Mouse (Mus musculus) limb, embryonic 14.5 days (tissue): ENCODE measurements at regions not wholly inside any gene's neighbourhood (a gene's known extent, or its start where the extent isn't known, plus 50 kb on each side); places are given as distances from the start of the nearest gene placed in this dataset.
A peak's percentile ranks its signal among the peaks of the same experiment; 100 is the strongest.

Experiments used
- ATAC-seq: fragments of 200-750 bp; cut with Nextera tagmentation; 2 replicates; pipeline ENCODE4 v1.8.0; 2017; ENCODE audit warnings: low read depth, moderate number of reproducible peaks, moderate TSS enrichment; ENCODE audit not compliant: low FRiP score
- DNase-seq: peaks from one replicate; pipeline ENCODE4 v3.0.0-alpha.2; 2015; ENCODE audit warnings: low spot score
- H3K27ac ChIP-seq: fragments of 300-500 bp; sonication (generic); replicated peaks from 2 replicates; pipeline ENCODE4 v1.5.1; 2014; ENCODE audit warnings: low read depth, mild to moderate bottlenecking, low read length, moderate library complexity, mixed read lengths
- H3K27me3 ChIP-seq: fragments of 300-500 bp; sonication (generic); 2 replicates; pipeline ENCODE4 v1.6.1; 2014; ENCODE audit warnings: low read length, mixed read lengths; ENCODE audit not compliant: control insufficient read depth, insufficient read depth
- H3K36me3 ChIP-seq: fragments of 300-500 bp; sonication (generic); 2 replicates; pipeline ENCODE4 v1.6.1; 2014; ENCODE audit warnings: mild to moderate bottlenecking, low read length, moderate library complexity, mixed read lengths; ENCODE audit not compliant: control insufficient read depth, insufficient read depth
- H3K4me1 ChIP-seq: fragments of 300-500 bp; sonication (generic); 2 replicates; pipeline ENCODE4 v1.6.1; 2014; ENCODE audit warnings: antibody characterized with exemption, low read length, mixed read lengths; ENCODE audit not compliant: control insufficient read depth, insufficient read depth
- H3K4me2 ChIP-seq: fragments of 300-500 bp; sonication (generic); replicated peaks from 2 replicates; pipeline ENCODE4 v1.6.1; 2014; ENCODE audit warnings: low read depth, mild to moderate bottlenecking, low read length, moderate library complexity; ENCODE audit not compliant: severe bottlenecking
- H3K4me3 ChIP-seq: fragments of 300-500 bp; sonication (generic); replicated peaks from 2 replicates; pipeline ENCODE4 v1.5.1; 2014; ENCODE audit warnings: low read length
- H3K9ac ChIP-seq: fragments of 300-500 bp; sonication (generic); 2 replicates; pipeline ENCODE4 v1.6.1; 2014; ENCODE audit warnings: mild to moderate bottlenecking, low read depth, low read length, moderate library complexity; ENCODE audit not compliant: severe bottlenecking
- H3K9me3 ChIP-seq: fragments of 300-500 bp; sonication (generic); 2 replicates; pipeline ENCODE4 v1.6.1; 2016; ENCODE audit warnings: low read length; ENCODE audit not compliant: control insufficient read depth
- POLR2A ChIP-seq: fragments of 200-500 bp; IDR thresholded peaks from 2 replicates; pipeline ENCODE4 v1.8.0; 2012; ENCODE audit warnings: inconsistent platforms, mild to moderate bottlenecking, moderate library complexity, borderline replicate concordance; ENCODE audit not compliant: insufficient read depth, insufficient read length; ENCODE audit errors: extremely low read depth
- WGBS: fragments of 180-500 bp; shearing (Covaris S2); extraction: QIAGEN DNeasy Blood & Tissue Kit; methylation state at CpG from one replicate; pipeline ENCODE4 v1.1.7; 2014; 5-methylcytosine and 5-hydroxymethylcytosine counted together

GRCm38 (mm10) chr13:54310144-54310543 lies 61.0 kb upstream of the Cplx2 start:
- DNase-seq, result no peak
- Histone ChIP-seq H3K9ac (no peak overlapping the region), H3K4me1 (peaks cover 7% of the 10 kb centered on the region; the same call in 1 of the 2 replicates), H3K27me3 (no peaks in the 10 kb centered on the region), H3K4me2 (no peak overlapping the region), H3K4me3 (no peak overlapping the region), H3K9me3 (no peaks in the 10 kb centered on the region), H3K36me3 (no peaks in the 10 kb centered on the region; the same call in 1 of the 2 replicates), H3K27ac (no peak overlapping the region)
- TF ChIP-seq POLR2A, result no peak
- 31% methylated on average over 4 of the region's 4 CpGs for WGBS
- no peak for ATAC-seq

DNA sequence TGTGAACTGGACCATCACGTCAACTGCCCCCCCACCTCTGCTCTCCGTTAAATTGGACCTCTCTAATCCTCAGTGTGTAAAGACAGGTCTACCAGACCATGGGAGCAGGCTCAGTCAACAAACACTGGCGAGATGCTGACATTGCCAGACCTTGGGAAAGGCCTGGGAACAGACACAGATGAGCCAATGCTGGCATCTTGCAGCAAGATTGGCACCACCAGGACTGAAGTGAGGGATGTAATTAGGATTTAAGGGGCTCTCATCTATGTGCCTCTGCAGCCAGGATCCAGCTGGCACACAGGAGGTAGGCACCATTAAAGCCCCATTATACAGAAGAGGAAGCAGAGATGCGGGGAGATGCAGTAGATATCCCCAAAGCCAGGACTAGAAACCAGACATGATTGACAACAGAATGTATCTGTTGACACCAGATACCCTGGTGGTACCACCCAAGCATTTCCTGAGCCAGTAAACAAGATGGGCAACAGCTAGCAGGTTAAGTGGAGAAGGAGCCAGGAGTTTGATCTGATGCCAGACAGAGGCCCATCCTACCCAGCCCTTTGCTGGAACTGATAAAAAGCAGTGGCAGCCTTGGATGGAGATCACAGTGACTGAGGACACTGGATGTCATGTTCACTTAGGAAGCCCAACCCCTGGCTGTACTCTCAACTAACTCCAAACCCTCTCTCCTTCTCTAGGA lies 59.7 kb upstream of the Cplx2 start:
- H3K4me3 ChIP-seq, result no peak overlapping the region
- H3K9ac ChIP-seq, result no peak overlapping the region
- H3K4me1 ChIP-seq, result peaks cover 7% of the 10 kb centered on the region; the same call in 1 of the 2 replicates
- H3K36me3 ChIP-seq, result no peaks in the 10 kb centered on the region; the same call in 1 of the 2 replicates
- H3K27ac ChIP-seq, result no peak overlapping the region
- DNase-seq, result no peak
- no peak overlapping the region for H3K4me2 ChIP-seq
- no peak for ATAC-seq
- H3K27me3 ChIP-seq, result no peaks in the 10 kb centered on the region
- no peak for TF ChIP-seq POLR2A
- H3K9me3 ChIP-seq, result no peaks in the 10 kb centered on the region
- 89% methylated on average over 4 of the region's 4 CpGs for WGBS

DNA sequence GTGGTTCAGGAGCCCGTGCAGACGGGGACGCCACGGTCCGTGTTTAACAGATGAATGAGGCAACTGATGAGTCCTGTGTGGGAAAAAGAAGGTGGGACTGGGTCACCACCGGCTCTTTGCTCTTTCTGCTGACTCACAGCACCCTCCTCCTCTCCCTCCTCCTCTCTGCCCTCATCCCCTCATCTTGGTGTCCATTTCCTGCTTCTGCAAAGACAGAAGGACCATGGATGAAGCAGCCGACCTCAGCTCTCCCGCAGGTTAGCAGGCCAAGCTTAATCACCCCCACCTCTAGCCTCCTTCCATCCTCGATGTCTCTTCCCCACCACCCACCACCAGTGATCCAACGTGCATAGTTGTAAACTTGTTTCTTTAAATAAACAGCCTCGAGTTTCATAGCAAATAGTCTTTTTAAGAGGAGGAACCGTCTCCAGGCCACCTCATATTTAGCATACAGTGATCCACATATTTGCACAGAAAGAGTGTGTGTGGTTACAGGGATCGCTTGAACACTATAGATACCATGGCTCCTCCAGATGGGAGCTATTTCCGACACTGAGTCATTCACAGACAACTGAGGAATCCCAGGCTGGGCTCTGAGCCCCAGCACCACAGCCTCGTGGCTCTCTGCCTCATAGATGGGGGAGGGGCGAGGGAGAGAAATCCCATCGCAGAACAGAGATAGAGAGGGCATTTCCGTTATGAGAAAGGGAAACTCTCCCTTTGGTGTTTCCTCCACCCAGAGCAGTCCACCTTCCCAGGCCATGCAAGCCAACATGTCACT lies 58.6 kb upstream of the Cplx2 start:
- WGBS, result 58% methylated on average over 18 of the region's 18 CpGs
- DNase-seq (peak; percentile 31), ATAC-seq (peak; percentile 26; the same call in 1 of the 2 replicates)
- no peak overlapping the region for H3K27ac ChIP-seq
- no peak overlapping the region for H3K4me2 ChIP-seq
- H3K4me1 ChIP-seq, result peaks cover 3% of the 10 kb centered on the region; the same call in 1 of the 2 replicates
- H3K4me3 ChIP-seq, result no peak overlapping the region
- no peak for TF ChIP-seq POLR2A
- H3K9ac ChIP-seq, result no peak overlapping the region
- H3K27me3 ChIP-seq, result no peaks in the 10 kb centered on the region
- no peaks in the 10 kb centered on the region; the same call in 1 of the 2 replicates for H3K36me3 ChIP-seq
- H3K9me3 ChIP-seq, result no peaks in the 10 kb centered on the region

DNA sequence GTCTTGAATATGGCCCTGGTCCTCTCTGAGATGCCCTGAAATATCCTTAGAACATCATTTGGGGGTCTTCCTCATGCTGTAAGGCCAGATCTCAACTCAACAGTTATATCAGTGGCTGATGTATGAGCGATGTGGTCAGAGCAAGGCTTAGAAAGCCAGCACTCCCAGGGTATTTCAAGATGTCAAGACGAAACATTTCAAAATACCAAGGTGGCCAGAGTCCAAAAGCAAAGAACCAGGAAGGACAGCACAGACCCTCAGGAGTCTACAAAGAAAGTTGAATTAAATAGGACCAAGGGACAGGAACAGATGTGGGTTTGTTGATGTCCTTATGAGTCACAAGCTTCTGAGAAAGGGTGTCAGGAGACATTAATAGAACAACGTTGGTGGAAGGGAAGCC lies 55.8 kb upstream of the Cplx2 start:
- no peaks in the 10 kb centered on the region for H3K27me3 ChIP-seq
- ATAC-seq, result no peak
- no peaks in the 10 kb centered on the region for H3K9me3 ChIP-seq
- no peak overlapping the region for H3K27ac ChIP-seq
- H3K9ac ChIP-seq, result no peak overlapping the region
- H3K4me3 ChIP-seq, result no peak overlapping the region
- TF ChIP-seq POLR2A, result no peak
- WGBS, result 91% methylated on average over 3 of the region's 3 CpGs
- H3K36me3 ChIP-seq, result no peaks in the 10 kb centered on the region; the same call in 1 of the 2 replicates
- DNase-seq, result no peak
- no peak overlapping the region for H3K4me2 ChIP-seq
- H3K4me1 ChIP-seq, result no peaks in the 10 kb centered on the region

DNA sequence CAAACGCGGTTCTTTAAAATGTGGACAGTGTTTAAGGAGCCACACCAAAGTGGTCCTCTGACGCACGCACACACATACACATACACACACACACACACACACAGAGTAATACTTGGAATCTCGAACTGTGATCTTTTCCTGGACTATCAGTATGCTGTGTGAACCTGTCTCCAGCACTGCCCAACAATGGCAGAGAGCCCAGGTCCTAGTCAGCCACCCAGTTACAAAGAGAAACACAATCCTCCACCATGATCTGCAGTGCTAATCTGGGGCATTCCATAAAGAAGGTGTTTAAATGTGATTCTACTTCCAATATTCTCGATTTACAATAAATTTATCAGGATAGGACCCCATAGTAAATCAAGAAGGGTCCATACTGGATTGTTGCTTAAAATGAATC lies 54.2 kb upstream of the Cplx2 start:
- Histone ChIP-seq H3K4me2 (no peak overlapping the region), H3K27ac (no peak overlapping the region), H3K36me3 (no peaks in the 10 kb centered on the region; the same call in 1 of the 2 replicates), H3K9me3 (no peaks in the 10 kb centered on the region), H3K27me3 (no peaks in the 10 kb centered on the region), H3K4me1 (no peaks in the 10 kb centered on the region), H3K9ac (no peak overlapping the region), H3K4me3 (no peak overlapping the region)
- ATAC-seq, result no peak
- WGBS, result 84% methylated on average over 6 of the region's 6 CpGs
- no peak for DNase-seq
- no peak for TF ChIP-seq POLR2A
